Mouse (Mus musculus) left cerebral cortex, postnatal 4 days (tissue): Measurements from ENCODE around the gene Tubd1. TPM values are rescaled to one million over a fixed set of nuclear protein-coding genes. Genes with fewer than 3 reads are reported as not detected.
A peak's percentile ranks its signal among the peaks of the same experiment; 100 is the strongest.
"Not testable (repeated sequence)": the region's sequence is repeated elsewhere in the genome, so short reads cannot be mapped to it uniquely, and the experiment has no call there.

ENCODE experiments used
- DNase-seq: peaks from one replicate; pipeline ENCODE4 v3.0.0-alpha.2; 2022
- intact Hi-C: fragments of 180-260 bp; cut with DNase I; formaldehyde crosslinking; loops from one replicate; pipeline ENCODE4 v1.15.1; 2025
- total RNA-seq, 2 experiments: library from RNA; stranded (reverse); gene quantifications; 2 replicates each; pipeline ENCODE4 v1.2.3; 2021

Tubd1 gene
- 1 to 10 TPM; 5.0 to 5.8 TPM for total RNA-seq

GRCm38 (mm10) chr11:86544639-86545299, at the start of gene Tubd1, which contains the start of gene Rps6kb1:
Gene Tubd1 (plus strand): TSS chr11:86544991.
Gene Rps6kb1 (minus strand): TSS chr11:86544805.
- intact Hi-C loops, result no loop called here
- DNase-seq, result peak; percentile 100

GRCm38 (mm10) chr11:86497356-86497755, 47.4 kb upstream of the Tubd1 start:
- intact Hi-C loops, result no loop called here
- DNase-seq, result no peak

- intact Hi-C loops, result no loop called here
- no peak for DNase-seq
Observed at GRCm38 (mm10) chr11:86497908-86498307, 46.9 kb upstream of the Tubd1 start.

- DNase-seq, result no peak
- intact Hi-C loops, result no loop called here
Observed at GRCm38 (mm10) chr11:86500795-86501194, 44.0 kb upstream of the Tubd1 start.

GRCm38 (mm10) chr11:86503121-86503520, 41.7 kb upstream of the Tubd1 start:
- no peak for DNase-seq
- intact Hi-C loops, result no loop called here

- intact Hi-C loops, result no loop called here
- no peak for DNase-seq
Observed at GRCm38 (mm10) chr11:86507334-86507733, 37.5 kb upstream of the Tubd1 start.

- no peak for DNase-seq
- intact Hi-C loops, result no loop called here
Observed at GRCm38 (mm10) chr11:86507991-86508390, 36.8 kb upstream of the Tubd1 start.

GRCm38 (mm10) chr11:86516620-86517019, 28.2 kb upstream of the Tubd1 start:
- DNase-seq, result no peak
- intact Hi-C loops, result no loop called here

GRCm38 (mm10) chr11:86517229-86517628, 27.6 kb upstream of the Tubd1 start:
- DNase-seq, result no peak
- intact Hi-C loops, result no loop called here

GRCm38 (mm10) chr11:86519751-86520150, 25.0 kb upstream of the Tubd1 start:
- intact Hi-C loops, result no loop called here
- DNase-seq, result no peak

GRCm38 (mm10) chr11:86527528-86527927, 17.3 kb upstream of the Tubd1 start:
- intact Hi-C loops, result no loop called here
- no peak for DNase-seq

GRCm38 (mm10) chr11:86532834-86533233, 12.0 kb upstream of the Tubd1 start:
- DNase-seq, result no peak
- intact Hi-C loops, result no loop called here

GRCm38 (mm10) chr11:86533302-86533701, 11.5 kb upstream of the Tubd1 start:
- DNase-seq, intact Hi-C loops: not testable (repeated sequence)

GRCm38 (mm10) chr11:86534201-86534910, 10.4 kb upstream of the Tubd1 start:
- DNase-seq, result no peak
- intact Hi-C loops, result no loop called here

- DNase-seq, result no peak
Observed at GRCm38 (mm10) chr11:86538786-86539185, 6.0 kb upstream of the Tubd1 start.

GRCm38 (mm10) chr11:86539716-86540475, 4.9 kb upstream of the Tubd1 start:
- intact Hi-C loops, result no loop called here
- no peak for DNase-seq

More at GRCm38 (mm10) chr11:86538786-86539185, 6.0 kb upstream of the Tubd1 start:
- intact Hi-C loops, result no loop called here

- no peak for DNase-seq
- intact Hi-C loops, result no loop called here
Observed at GRCm38 (mm10) chr11:86540476-86540845, 4.3 kb upstream of the Tubd1 start.

GRCm38 (mm10) chr11:86542851-86543250, 1.9 kb upstream of the Tubd1 start:
- DNase-seq, result no peak
- intact Hi-C loops, result no loop called here

- intact Hi-C loops, result no loop called here
- DNase-seq, result no peak
Observed at GRCm38 (mm10) chr11:86543960-86544638, 692 bp upstream of the Tubd1 start.

GRCm38 (mm10) chr11:86545556-86545955, 765 bp downstream of the Tubd1 start:
- intact Hi-C loops, result no loop called here
- DNase-seq, result no peak

GRCm38 (mm10) chr11:86547412-86547811, 2.6 kb downstream of the Tubd1 start:
- intact Hi-C loops, result no loop called here
- no peak for DNase-seq
